Mouse (Mus musculus): ENCODE data around the gene Grrp1. TPM values are rescaled to one million over a fixed set of nuclear protein-coding genes. Genes with fewer than 3 reads are reported as not detected.

Gene Grrp1
- polyA plus RNA-seq, 1 experiment from 2014 or later, result 12.8 TPM

- WGBS, result 79% methylated on average over 7 of the region's 7 CpGs
- H3K36me3 ChIP-seq (ENCODE audit: insufficient read depth, low read length), result 0 out of 2 replicates have a peak, but pooled peaks cover 5% of the 10 kb centered on the region
- H3K27ac ChIP-seq (ENCODE audit: low read length), result no peak within 1 kb of the TSS
- H3K4me1 ChIP-seq (ENCODE audit: insufficient read depth, low read length), result peaks cover 42% of the 10 kb centered on the region
- ATAC-seq (ENCODE audit: low FRiP score, low TSS enrichment), result no peak
- peak within 1 kb of the TSS; percentile 95 for H3K4me2 ChIP-seq (replicated peaks; ENCODE audit: low read depth, low read length)
- H3K27me3 ChIP-seq (ENCODE audit: insufficient read depth, low read length), result peaks cover 43% of the 10 kb centered on the region
- H3K9me3 ChIP-seq (ENCODE audit: low read length), result no peaks in the 10 kb centered on the region
- H3K4me3 ChIP-seq (ENCODE audit: low read length), result peak within 1 kb of the TSS; percentile 79
- H3K9ac ChIP-seq (replicated peaks; ENCODE audit: low read length), result peak within 1 kb of the TSS; percentile 81
Measured at GRCm38 (mm10) chr4:134246719-134247258, 7.1 kb downstream of the Grrp1 start, which contains the start of gene Gm30191. Gene Gm30191 (plus strand): TSS chr4:134246935.

DNA sequence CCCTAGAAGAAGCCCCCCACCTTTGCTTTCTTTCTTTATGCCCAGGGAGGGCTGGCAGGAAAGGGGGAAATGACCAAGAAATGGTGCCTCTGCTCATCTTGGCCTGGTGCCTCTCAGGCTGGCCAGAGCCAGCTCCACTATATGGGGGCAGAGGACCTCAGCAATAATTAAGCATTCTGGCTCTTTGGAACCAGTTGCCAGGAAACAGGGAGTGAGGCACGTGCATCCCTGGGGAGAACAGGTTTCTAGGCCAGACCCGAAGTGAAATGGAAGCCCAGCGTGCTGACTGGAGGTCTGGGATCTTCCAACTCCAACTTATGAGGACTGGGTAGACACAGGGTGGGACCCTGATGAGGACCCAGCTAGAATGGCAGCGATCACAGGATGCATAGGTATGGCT, 7.7 kb downstream of the Grrp1 start:
- ATAC-seq (ENCODE audit: low FRiP score, low TSS enrichment), result no peak
- 42% methylated on average over 4 of the region's 4 CpGs for WGBS
- Histone ChIP-seq H3K27ac (ENCODE audit: low read length) (no peak overlapping the region), H3K9ac (replicated peaks; ENCODE audit: low read length) (no peak overlapping the region), H3K27me3 (ENCODE audit: insufficient read depth, low read length) (peaks cover 38% of the 10 kb centered on the region), H3K4me1 (ENCODE audit: insufficient read depth, low read length) (peaks cover 36% of the 10 kb centered on the region), H3K36me3 (ENCODE audit: insufficient read depth, low read length) (0 out of 2 replicates have a peak, but pooled peaks cover 5% of the 10 kb centered on the region), H3K4me3 (ENCODE audit: low read length) (no peak overlapping the region), H3K9me3 (ENCODE audit: low read length) (no peaks in the 10 kb centered on the region), H3K4me2 (replicated peaks; ENCODE audit: low read depth, low read length) (peak overlapping the region; percentile 95)

- WGBS, result under 1% methylated on average over 60 of the region's 60 CpGs
- peaks cover 28% of the 10 kb centered on the region for H3K27me3 ChIP-seq (ENCODE audit: insufficient read depth, low read length)
- ATAC-seq (ENCODE audit: low FRiP score, low TSS enrichment), result peak; percentile 72
- H3K4me2 ChIP-seq (replicated peaks; ENCODE audit: low read depth, low read length), result peak within 1 kb of the TSS; percentile 95
- peaks cover 27% of the 10 kb centered on the region for H3K4me1 ChIP-seq (ENCODE audit: insufficient read depth, low read length)
- H3K4me3 ChIP-seq (ENCODE audit: low read length), result peak within 1 kb of the TSS; percentile 79
- H3K36me3 ChIP-seq (ENCODE audit: insufficient read depth, low read length), result 0 out of 2 replicates have a peak, but pooled peaks cover 5% of the 10 kb centered on the region
- H3K27ac ChIP-seq (ENCODE audit: low read length), result no peak within 1 kb of the TSS
- peak within 1 kb of the TSS; percentile 81 for H3K9ac ChIP-seq (replicated peaks; ENCODE audit: low read length)
- no peaks in the 10 kb centered on the region for H3K9me3 ChIP-seq (ENCODE audit: low read length)
Measured at GRCm38 (mm10) chr4:134245148-134245843, 8.6 kb downstream of the Grrp1 start, which contains the start of gene Zfp593. Gene Zfp593 (minus strand): TSS chr4:134245592.

DNA sequence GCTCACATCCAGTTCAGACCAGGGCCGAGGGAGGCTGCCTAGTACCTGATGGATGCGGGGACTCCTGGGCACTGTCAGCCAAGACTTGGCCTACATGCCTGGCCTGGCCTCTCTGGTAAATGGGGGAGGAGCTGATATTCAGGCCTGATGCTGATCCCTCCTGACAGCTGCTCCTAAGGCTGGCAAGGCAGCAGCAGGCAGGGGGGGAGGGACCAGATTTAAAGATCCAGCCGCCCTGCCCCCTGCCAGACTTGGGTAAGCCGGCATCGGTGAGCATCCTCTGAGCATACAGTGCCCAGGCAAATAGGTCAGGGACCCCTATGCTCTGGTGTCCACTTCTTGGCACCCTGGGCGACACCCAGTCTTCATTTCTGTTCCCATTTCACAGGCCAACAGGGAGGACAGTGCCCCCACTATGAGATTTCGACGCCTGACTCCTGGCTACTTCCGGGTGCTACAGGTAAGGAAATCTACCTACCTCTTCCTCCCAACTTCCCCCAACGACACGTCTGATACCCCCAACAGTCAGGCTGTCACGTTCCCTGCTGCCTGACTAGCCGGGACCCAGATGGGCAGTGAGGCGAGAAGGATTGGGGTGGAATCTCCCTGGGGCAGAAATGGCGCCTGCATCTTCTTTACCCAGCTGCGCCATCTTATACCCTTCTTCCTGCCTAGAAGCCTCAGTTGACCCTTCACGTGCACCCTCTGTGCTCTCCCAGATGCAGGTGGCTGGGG, 10.2 kb downstream of the Grrp1 start, which contains the start of gene E130218I03Rik:
TSS of gene E130218I03Rik (plus strand) at position 147 of the 735 bp plus-strand sequence.
- peaks cover 18% of the 10 kb centered on the region for H3K27me3 ChIP-seq (ENCODE audit: insufficient read depth, low read length)
- no peaks in the 10 kb centered on the region for H3K9me3 ChIP-seq (ENCODE audit: low read length)
- H3K36me3 ChIP-seq (ENCODE audit: insufficient read depth, low read length), result 0 out of 2 replicates have a peak, but pooled peaks cover 5% of the 10 kb centered on the region
- 91% methylated on average over 17 of the region's 17 CpGs for WGBS
- H3K4me3 ChIP-seq (ENCODE audit: low read length), result peak within 1 kb of the TSS; percentile 79; the same call in 1 of the 2 replicates
- peak within 1 kb of the TSS; percentile 81 for H3K9ac ChIP-seq (replicated peaks; ENCODE audit: low read length)
- no peak within 1 kb of the TSS for H3K27ac ChIP-seq (ENCODE audit: low read length)
- H3K4me1 ChIP-seq (ENCODE audit: insufficient read depth, low read length), result peaks cover 19% of the 10 kb centered on the region
- peak within 1 kb of the TSS; percentile 95 for H3K4me2 ChIP-seq (replicated peaks; ENCODE audit: low read depth, low read length)
- no peak for ATAC-seq (ENCODE audit: low FRiP score, low TSS enrichment)

GRCm38 (mm10) chr4:134238686-134239085, 15.2 kb downstream of the Grrp1 start:
- Histone ChIP-seq H3K9ac (replicated peaks; ENCODE audit: low read length) (peak overlapping the region; percentile 62), H3K4me1 (ENCODE audit: insufficient read depth, low read length) (peaks cover 18% of the 10 kb centered on the region), H3K27ac (ENCODE audit: low read length) (no peak overlapping the region), H3K9me3 (ENCODE audit: low read length) (no peaks in the 10 kb centered on the region), H3K36me3 (ENCODE audit: insufficient read depth, low read length) (0 out of 2 replicates have a peak, but pooled peaks cover 1% of the 10 kb centered on the region), H3K4me2 (replicated peaks; ENCODE audit: low read depth, low read length) (peak overlapping the region; percentile 55), H3K27me3 (ENCODE audit: insufficient read depth, low read length) (peaks cover 4% of the 10 kb centered on the region; the same call in 1 of the 2 replicates), H3K4me3 (ENCODE audit: low read length) (peak overlapping the region; percentile 43)
- no peak for ATAC-seq (ENCODE audit: low FRiP score, low TSS enrichment)
- WGBS, result 9% methylated on average over 10 of the region's 10 CpGs

GRCm38 (mm10) chr4:134238279-134238651, 15.6 kb downstream of the Grrp1 start, which contains the start of gene Cnksr1:
Gene Cnksr1 (minus strand): TSS chr4:134238399.
- peaks cover 18% of the 10 kb centered on the region for H3K4me1 ChIP-seq (ENCODE audit: insufficient read depth, low read length)
- H3K4me3 ChIP-seq (ENCODE audit: low read length), result peak within 1 kb of the TSS; percentile 43
- no peaks in the 10 kb centered on the region for H3K9me3 ChIP-seq (ENCODE audit: low read length)
- H3K36me3 ChIP-seq (ENCODE audit: insufficient read depth, low read length), result no peaks in the 10 kb centered on the region
- ATAC-seq (ENCODE audit: low FRiP score, low TSS enrichment), result peak; percentile 91
- peak within 1 kb of the TSS; percentile 55 for H3K27ac ChIP-seq (ENCODE audit: low read length)
- peak within 1 kb of the TSS; percentile 55 for H3K4me2 ChIP-seq (replicated peaks; ENCODE audit: low read depth, low read length)
- WGBS, result under 1% methylated on average over 18 of the region's 18 CpGs
- peaks cover 4% of the 10 kb centered on the region; the same call in 1 of the 2 replicates for H3K27me3 ChIP-seq (ENCODE audit: insufficient read depth, low read length)
- H3K9ac ChIP-seq (replicated peaks; ENCODE audit: low read length), result peak within 1 kb of the TSS; percentile 62

DNA sequence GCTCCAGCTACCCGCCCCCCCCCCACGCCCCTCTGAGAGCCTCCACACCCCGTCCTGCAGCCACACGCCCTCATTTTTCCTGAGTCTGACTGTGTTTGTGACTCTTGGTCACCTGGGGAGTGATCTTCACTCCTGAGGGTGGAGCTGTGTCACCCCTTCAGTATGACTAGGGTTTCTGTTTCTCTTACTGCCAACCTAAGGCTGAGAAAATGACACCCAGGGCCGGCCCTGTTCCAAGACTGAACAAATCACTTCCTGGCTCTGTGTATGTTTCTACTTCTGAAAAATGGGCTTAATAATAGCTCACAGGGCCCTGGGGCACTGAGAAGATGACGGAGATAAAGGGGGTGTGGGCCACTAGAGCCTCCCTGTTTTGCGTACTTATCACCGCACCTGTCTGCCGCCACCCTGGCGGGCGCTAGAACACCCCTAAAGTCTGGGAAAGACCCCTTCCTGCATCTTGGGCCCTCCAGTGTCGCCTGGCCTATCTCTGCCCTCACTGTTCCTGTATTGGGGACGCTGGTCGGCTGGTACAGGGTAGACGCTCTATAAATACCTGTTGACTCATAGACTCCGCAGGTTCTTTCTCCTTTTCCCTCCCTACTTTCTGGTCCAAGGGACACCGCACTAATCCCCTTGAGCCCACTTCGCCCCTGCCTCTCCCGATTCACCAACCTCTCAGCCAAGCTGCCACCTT, 16.2 kb downstream of the Grrp1 start:
- Histone ChIP-seq H3K4me1 (ENCODE audit: insufficient read depth, low read length) (peaks cover 18% of the 10 kb centered on the region), H3K4me2 (replicated peaks; ENCODE audit: low read depth, low read length) (peak overlapping the region; percentile 55), H3K4me3 (ENCODE audit: low read length) (peak overlapping the region; percentile 43), H3K36me3 (ENCODE audit: insufficient read depth, low read length) (no peaks in the 10 kb centered on the region), H3K27me3 (ENCODE audit: insufficient read depth, low read length) (peaks cover 4% of the 10 kb centered on the region; the same call in 1 of the 2 replicates), H3K27ac (ENCODE audit: low read length) (peak overlapping the region; percentile 55), H3K9me3 (ENCODE audit: low read length) (no peaks in the 10 kb centered on the region), H3K9ac (replicated peaks; ENCODE audit: low read length) (peak overlapping the region; percentile 62)
- WGBS, result 27% methylated on average over 19 of the region's 19 CpGs
- peak; percentile 47 for ATAC-seq (ENCODE audit: low FRiP score, low TSS enrichment)

DNA sequence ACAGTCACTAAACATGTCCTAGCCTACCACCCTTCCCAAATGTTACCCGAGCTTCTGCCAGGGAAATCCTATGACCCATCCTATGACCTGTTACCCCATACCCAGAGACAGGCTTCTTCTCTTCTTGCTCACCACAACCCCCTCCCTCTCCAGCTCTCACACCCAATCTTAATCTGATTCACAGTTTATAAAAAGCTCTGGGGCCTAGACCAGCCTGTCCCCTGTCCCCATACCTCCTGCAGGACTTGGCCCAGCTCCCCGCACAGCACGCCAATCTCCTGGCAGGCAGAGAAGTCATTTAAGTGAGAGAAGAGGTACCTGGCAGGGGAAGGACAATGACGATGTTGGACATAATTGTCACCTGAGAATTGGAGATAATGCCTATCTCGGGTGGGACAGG, 19.0 kb downstream of the Grrp1 start:
- WGBS, result 77% methylated on average over 5 of the region's 5 CpGs
- no peak overlapping the region for H3K4me2 ChIP-seq (replicated peaks; ENCODE audit: low read depth, low read length)
- no peaks in the 10 kb centered on the region for H3K36me3 ChIP-seq (ENCODE audit: insufficient read depth, low read length)
- H3K4me1 ChIP-seq (ENCODE audit: insufficient read depth, low read length), result peaks cover 18% of the 10 kb centered on the region
- no peak overlapping the region for H3K4me3 ChIP-seq (ENCODE audit: low read length)
- peaks cover 4% of the 10 kb centered on the region; the same call in 1 of the 2 replicates for H3K27me3 ChIP-seq (ENCODE audit: insufficient read depth, low read length)
- no peaks in the 10 kb centered on the region for H3K9me3 ChIP-seq (ENCODE audit: low read length)
- H3K27ac ChIP-seq (ENCODE audit: low read length), result no peak overlapping the region
- H3K9ac ChIP-seq (replicated peaks; ENCODE audit: low read length), result no peak overlapping the region
- no peak for ATAC-seq (ENCODE audit: low FRiP score, low TSS enrichment)

DNA sequence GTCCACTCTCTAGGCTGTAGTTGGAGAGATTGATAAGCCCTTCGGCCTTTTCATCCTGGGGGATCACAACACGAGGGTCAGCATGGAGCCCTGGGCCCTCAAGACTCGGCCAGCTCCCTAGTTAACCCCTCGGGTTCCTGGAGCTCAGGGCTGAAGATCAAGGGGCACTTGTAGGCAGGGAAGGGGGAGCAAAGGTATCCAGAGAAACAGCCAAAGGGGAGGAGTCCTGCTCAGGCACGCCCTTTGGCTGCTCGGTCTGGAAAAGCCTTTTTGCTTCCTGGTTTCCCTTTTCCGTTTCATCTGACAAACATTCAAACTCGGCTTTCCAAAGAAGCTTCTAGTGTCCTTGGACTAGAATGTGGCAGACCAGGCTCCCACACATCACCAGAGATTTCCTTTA, 23.5 kb downstream of the Grrp1 start:
- Histone ChIP-seq H3K27me3 (ENCODE audit: insufficient read depth, low read length) (no peaks in the 10 kb centered on the region), H3K4me2 (replicated peaks; ENCODE audit: low read depth, low read length) (no peak overlapping the region), H3K4me1 (ENCODE audit: insufficient read depth, low read length) (peaks cover 8% of the 10 kb centered on the region; the same call in 1 of the 2 replicates), H3K9ac (replicated peaks; ENCODE audit: low read length) (no peak overlapping the region), H3K4me3 (ENCODE audit: low read length) (no peak overlapping the region), H3K9me3 (ENCODE audit: low read length) (no peaks in the 10 kb centered on the region), H3K27ac (ENCODE audit: low read length) (no peak overlapping the region), H3K36me3 (ENCODE audit: insufficient read depth, low read length) (no peaks in the 10 kb centered on the region)
- no peak for ATAC-seq (ENCODE audit: low FRiP score, low TSS enrichment)
- 25% methylated on average over 8 of the region's 8 CpGs for WGBS
